Mouse (Mus musculus): ENCODE results near the gene Trim28. TPM values are rescaled to one million over a fixed set of nuclear protein-coding genes. Genes with fewer than 3 reads are reported as not detected.
"Not testable (repeated sequence)": the region's sequence is repeated elsewhere in the genome, so short reads cannot be mapped to it uniquely, and the experiment has no call there.

The Trim28 gene
- polyA plus RNA-seq, 2 experiments: 93.4 to 138 TPM

DNA sequence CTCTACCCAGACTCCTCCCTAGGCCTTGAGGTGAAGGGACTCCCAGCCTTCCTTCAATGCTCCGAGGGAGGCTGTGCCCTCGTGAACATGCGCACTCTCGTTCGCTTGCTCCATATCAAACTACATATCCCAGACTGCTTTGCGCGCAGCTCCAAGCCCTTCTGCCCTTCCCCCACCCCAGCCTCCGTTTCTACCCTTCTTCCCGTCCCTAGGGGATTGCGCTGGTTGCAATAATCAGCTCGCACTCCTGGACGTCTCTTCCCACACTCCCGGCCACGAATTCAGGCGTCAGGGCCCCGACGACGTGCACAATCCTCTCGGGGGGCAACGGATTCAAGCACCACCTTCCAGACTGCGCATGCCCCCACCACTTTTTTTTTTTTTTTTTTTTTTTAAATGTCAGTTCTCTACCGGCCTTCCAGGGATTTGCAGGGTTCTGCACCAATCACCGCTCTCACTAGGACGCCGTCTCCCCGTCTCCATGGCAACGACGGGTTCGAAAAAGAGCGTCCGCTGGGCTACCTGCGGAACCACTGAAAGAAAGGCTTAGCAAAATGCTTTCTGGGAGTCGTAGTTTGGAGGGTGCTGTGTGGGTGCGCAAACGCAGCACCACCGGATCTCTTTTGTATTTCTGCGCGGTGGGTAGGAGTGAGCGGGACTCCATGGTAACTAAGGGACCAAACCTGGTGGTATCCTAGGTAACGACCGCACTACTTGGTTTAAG lies 55.5 kb downstream of the Trim28 start, which contains the start of gene Mzf1:
Gene Mzf1 (minus strand): TSS at position 478 of the 724 bp plus-strand sequence.
- WGBS (ENCODE audit: insufficient replicate concordance): under 1% methylated on average over 41 of the region's 41 CpGs
- TF ChIP-seq CTCF (IDR thresholded peaks at IDR 0.05; ENCODE audit: low read depth) (no peak), EP300 (IDR thresholded peaks at IDR 0.05; ENCODE audit: low read depth) (no peak)
- Histone ChIP-seq H3K9me3 (ENCODE audit: control insufficient read depth, low read length) (no peaks in the 10 kb centered on the region), H3K4me3 (ENCODE audit: insufficient read depth in 1 of 2, low read depth in 2 of 2, low read length in 2 of 2) (peak within 1 kb of the TSS; percentile 72 to 93), H3K4me1 (replicated peaks; ENCODE audit: control insufficient read depth in 2 of 2, insufficient read depth in 2 of 2, low read length in 1 of 2) (peaks cover 2 to 10% of the 10 kb centered on the region in 2 experiments; a peak in 3 of 4 replicates), H3K27me3 (ENCODE audit: control insufficient read depth, insufficient read depth, low read length) (no peaks in the 10 kb centered on the region), H3K36me3 (replicated peaks; ENCODE audit: control insufficient read depth, insufficient read depth, low read depth) (no peaks in the 10 kb centered on the region), H3K27ac (peak within 1 kb of the TSS; percentile 51), H3K9ac (replicated peaks) (peak within 1 kb of the TSS; percentile 74), H3K4me2 (ENCODE audit: low read depth) (peak within 1 kb of the TSS; percentile 74)
- ATAC-seq (ENCODE audit: insufficient read depth) (peak; percentile 88), DNase-seq (ENCODE audit: low read depth in 3 of 3, low spot score in 3 of 3) (peak; percentile 71 to 76 (median 75))

DNA sequence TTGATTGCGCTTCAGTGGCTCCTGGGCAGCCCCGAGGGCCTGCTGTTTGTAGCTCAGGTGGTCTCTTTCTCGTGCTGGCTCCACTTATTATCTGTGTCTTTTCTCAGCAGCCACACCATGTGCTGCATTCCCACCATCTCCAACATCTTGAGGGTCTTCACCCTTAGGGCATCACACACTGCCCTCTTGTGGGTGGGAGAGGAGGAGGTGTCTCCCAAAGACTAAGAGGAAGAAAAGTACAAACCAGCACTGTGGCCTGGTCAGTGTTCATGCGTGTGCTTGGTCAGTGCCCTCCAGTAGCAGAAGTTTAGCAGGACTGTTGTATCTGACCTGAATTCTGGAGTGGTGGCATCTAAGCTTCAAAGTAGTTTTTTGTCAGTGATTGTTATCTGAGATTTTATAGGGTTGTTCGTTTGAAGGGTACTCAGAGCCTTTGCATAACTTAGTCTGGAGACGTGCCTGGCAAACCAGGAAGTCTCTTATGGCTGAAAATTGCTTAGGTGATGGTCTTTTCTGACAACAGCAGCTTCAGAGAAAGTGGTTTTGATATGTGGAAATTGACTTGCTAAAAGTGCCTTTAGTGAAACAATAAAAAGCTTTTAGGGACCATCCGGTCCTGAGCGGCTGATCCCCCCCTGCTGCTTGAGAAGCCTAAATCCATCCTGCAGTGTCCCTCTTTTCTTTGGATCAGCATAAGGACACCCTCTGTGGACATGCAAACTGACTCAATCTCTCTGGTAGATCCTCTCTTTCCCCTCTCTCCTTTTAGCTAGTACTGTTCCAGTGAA lies 58.2 kb downstream of the Trim28 start:
- H3K27me3 ChIP-seq (ENCODE audit: control insufficient read depth, insufficient read depth, low read length): no peaks in the 10 kb centered on the region
- peaks cover 2 to 10% of the 10 kb centered on the region in 2 experiments; a peak in 3 of 4 replicates for H3K4me1 ChIP-seq (replicated peaks; ENCODE audit: control insufficient read depth in 2 of 2, insufficient read depth in 2 of 2, low read length in 1 of 2)
- TF ChIP-seq CTCF (IDR thresholded peaks at IDR 0.05; ENCODE audit: low read depth) (peak; percentile 43), EP300 (IDR thresholded peaks at IDR 0.05; ENCODE audit: low read depth) (no peak)
- no peak overlapping the region for H3K27ac ChIP-seq
- H3K4me3 ChIP-seq (ENCODE audit: insufficient read depth in 1 of 2, low read depth in 2 of 2, low read length in 2 of 2): no peak overlapping the region
- ATAC-seq (ENCODE audit: insufficient read depth) (no peak), DNase-seq (ENCODE audit: low read depth in 3 of 3, low spot score in 3 of 3) (no peak)
- 52% methylated on average over 8 of the region's 8 CpGs for WGBS (ENCODE audit: insufficient replicate concordance)
- H3K9me3 ChIP-seq (ENCODE audit: control insufficient read depth, low read length): no peaks in the 10 kb centered on the region
- H3K4me2 ChIP-seq (ENCODE audit: low read depth): no peak overlapping the region
- H3K9ac ChIP-seq (replicated peaks): no peak overlapping the region
- no peaks in the 10 kb centered on the region for H3K36me3 ChIP-seq (replicated peaks; ENCODE audit: control insufficient read depth, insufficient read depth, low read depth)

- H3K27ac ChIP-seq: no peak overlapping the region
- H3K4me2 ChIP-seq (ENCODE audit: low read depth): no peak overlapping the region
- no peaks in the 10 kb centered on the region for H3K9me3 ChIP-seq (ENCODE audit: control insufficient read depth, low read length)
- peaks cover 0 to 4% of the 10 kb centered on the region in 2 experiments; a peak in 2 of 4 replicates for H3K4me1 ChIP-seq (replicated peaks; ENCODE audit: control insufficient read depth in 2 of 2, insufficient read depth in 2 of 2, low read length in 1 of 2)
- H3K9ac ChIP-seq (replicated peaks): no peak overlapping the region
- DNase-seq (ENCODE audit: low read depth in 3 of 3, low spot score in 3 of 3) (no peak), ATAC-seq (ENCODE audit: insufficient read depth) (no peak)
- no peak overlapping the region for H3K4me3 ChIP-seq (ENCODE audit: insufficient read depth in 1 of 2, low read depth in 2 of 2, low read length in 2 of 2)
- WGBS (ENCODE audit: insufficient replicate concordance): 77% methylated on average over 9 of the region's 9 CpGs
- no peaks in the 10 kb centered on the region for H3K27me3 ChIP-seq (ENCODE audit: control insufficient read depth, insufficient read depth, low read length)
- TF ChIP-seq EP300 (IDR thresholded peaks at IDR 0.05; ENCODE audit: low read depth) (no peak), CTCF (IDR thresholded peaks at IDR 0.05; ENCODE audit: low read depth) (no peak)
- no peaks in the 10 kb centered on the region for H3K36me3 ChIP-seq (replicated peaks; ENCODE audit: control insufficient read depth, insufficient read depth, low read depth)
These were observed 60.6 kb downstream of the Trim28 start for GRCm38 (mm10) chr7:13059536-13059935.

GRCm38 (mm10) chr7:13063399-13063798 lies 64.5 kb downstream of the Trim28 start:
- H3K4me1 ChIP-seq (replicated peaks; ENCODE audit: control insufficient read depth in 2 of 2, insufficient read depth in 2 of 2, low read length in 1 of 2); H3K36me3 ChIP-seq (replicated peaks; ENCODE audit: control insufficient read depth, insufficient read depth, low read depth); ATAC-seq (ENCODE audit: insufficient read depth); H3K9ac ChIP-seq (replicated peaks); H3K4me2 ChIP-seq (ENCODE audit: low read depth); H3K4me3 ChIP-seq (ENCODE audit: insufficient read depth in 1 of 2, low read depth in 2 of 2, low read length in 2 of 2); H3K27me3 ChIP-seq (ENCODE audit: control insufficient read depth, insufficient read depth, low read length); H3K9me3 ChIP-seq (ENCODE audit: control insufficient read depth, low read length); H3K27ac ChIP-seq; DNase-seq (ENCODE audit: low read depth in 3 of 3, low spot score in 3 of 3): not testable (repeated sequence)
- WGBS (ENCODE audit: insufficient replicate concordance): 36% methylated on average over 2 of the region's 2 CpGs
- peak; percentile 65 for TF ChIP-seq CTCF (IDR thresholded peaks at IDR 0.05; ENCODE audit: low read depth)

GRCm38 (mm10) chr7:13072293-13072692 lies 73.4 kb downstream of the Trim28 start:
- no peak overlapping the region for H3K4me3 ChIP-seq (ENCODE audit: insufficient read depth in 1 of 2, low read depth in 2 of 2, low read length in 2 of 2)
- no peak overlapping the region for H3K27ac ChIP-seq
- no peak overlapping the region for H3K4me2 ChIP-seq (ENCODE audit: low read depth)
- H3K27me3 ChIP-seq (ENCODE audit: control insufficient read depth, insufficient read depth, low read length): no peaks in the 10 kb centered on the region
- no peaks in the 10 kb centered on the region for H3K36me3 ChIP-seq (replicated peaks; ENCODE audit: control insufficient read depth, insufficient read depth, low read depth)
- 49% methylated on average over 5 of the region's 5 CpGs for WGBS (ENCODE audit: insufficient replicate concordance)
- TF ChIP-seq CTCF (IDR thresholded peaks at IDR 0.05; ENCODE audit: low read depth): no peak
- TF ChIP-seq EP300 (IDR thresholded peaks at IDR 0.05; ENCODE audit: low read depth): no peak
- H3K9me3 ChIP-seq (ENCODE audit: control insufficient read depth, low read length): no peaks in the 10 kb centered on the region
- no peak overlapping the region for H3K9ac ChIP-seq (replicated peaks)
- no peaks in the 10 kb centered on the region for H3K4me1 ChIP-seq (replicated peaks; ENCODE audit: control insufficient read depth in 2 of 2, insufficient read depth in 2 of 2, low read length in 1 of 2)
- DNase-seq (ENCODE audit: low read depth in 3 of 3, low spot score in 3 of 3) (no peak), ATAC-seq (ENCODE audit: insufficient read depth) (no peak)

Other genes with a start within 250 kb of the Trim28 start
- gene Zscan18, start 195.5 kb upstream of the Trim28 start, polyA plus RNA-seq (2012; rRNA removed): 0.34 and 0.39 TPM in 2 replicates
- gene Zscan18, start 195.5 kb upstream of the Trim28 start, polyA plus RNA-seq (2014; fragmentation: Nextera tagmentation; extraction: Ambion mirVana): 0.16 and 0.37 TPM in 2 replicates
- gene Zfp329, start 180.3 kb upstream of the Trim28 start, polyA plus RNA-seq (2012; rRNA removed): 1.7 and 2.6 TPM in 2 replicates
- 1.4 and 1.5 TPM in 2 replicates for gene Zfp329, start 180.3 kb upstream of the Trim28 start, polyA plus RNA-seq (2014; fragmentation: Nextera tagmentation; extraction: Ambion mirVana)
- gene Zfp110, start 164.4 kb upstream of the Trim28 start, polyA plus RNA-seq (2012; rRNA removed): 2.7 and 4.4 TPM in 2 replicates
- 8.5 and 12.0 TPM in 2 replicates for gene Zfp110, start 164.4 kb upstream of the Trim28 start, polyA plus RNA-seq (2014; fragmentation: Nextera tagmentation; extraction: Ambion mirVana)
- 0.49 and 0.54 TPM in 2 replicates for gene Zfp128, start 117.9 kb upstream of the Trim28 start, polyA plus RNA-seq (2012; rRNA removed)
- 0.39 and 1.0 TPM in 2 replicates for gene Zfp128, start 117.9 kb upstream of the Trim28 start, polyA plus RNA-seq (2014; fragmentation: Nextera tagmentation; extraction: Ambion mirVana)
- 3.8 and 3.9 TPM in 2 replicates for gene Zscan22, start 101.3 kb upstream of the Trim28 start, polyA plus RNA-seq (2012; rRNA removed)
- 3.9 and 5.1 TPM in 2 replicates for gene Zscan22, start 101.3 kb upstream of the Trim28 start, polyA plus RNA-seq (2014; fragmentation: Nextera tagmentation; extraction: Ambion mirVana)
- 1,715 and 1,748 TPM in 2 replicates for gene Rps5, start 76.8 kb upstream of the Trim28 start, polyA plus RNA-seq (2012; rRNA removed)
- gene Rps5, start 76.8 kb upstream of the Trim28 start, polyA plus RNA-seq (2014; fragmentation: Nextera tagmentation; extraction: Ambion mirVana): 863 and 876 TPM in 2 replicates
- gene Rnf225, start 71.7 kb upstream of the Trim28 start, polyA plus RNA-seq (2012; rRNA removed): 0.55 TPM in 2 replicates
- gene Rnf225, start 71.7 kb upstream of the Trim28 start, polyA plus RNA-seq (2014; fragmentation: Nextera tagmentation; extraction: Ambion mirVana): 0.09 and 0.15 TPM in 2 replicates
- gene Zfp324, start 33.3 kb upstream of the Trim28 start, polyA plus RNA-seq (2012; rRNA removed): 1.7 and 1.8 TPM in 2 replicates
- 2.0 and 2.4 TPM in 2 replicates for gene Zfp324, start 33.3 kb upstream of the Trim28 start, polyA plus RNA-seq (2014; fragmentation: Nextera tagmentation; extraction: Ambion mirVana)
- 2.1 and 2.4 TPM in 2 replicates for gene Zfp446, start 21.3 kb upstream of the Trim28 start, polyA plus RNA-seq (2012; rRNA removed)
- gene Zfp446, start 21.3 kb upstream of the Trim28 start, polyA plus RNA-seq (2014; fragmentation: Nextera tagmentation; extraction: Ambion mirVana): 0.93 and 1.1 TPM in 2 replicates
- gene Slc27a5, start 922 bp upstream of the Trim28 start, polyA plus RNA-seq (2012; rRNA removed): 4.9 and 7.7 TPM in 2 replicates
- 10.1 and 10.7 TPM in 2 replicates for gene Slc27a5, start 922 bp upstream of the Trim28 start, polyA plus RNA-seq (2014; fragmentation: Nextera tagmentation; extraction: Ambion mirVana)
- 9.8 and 10.9 TPM in 2 replicates for gene Zbtb45, start 10.9 kb downstream of the Trim28 start, polyA plus RNA-seq (2012; rRNA removed)
- 10.5 and 13.4 TPM in 2 replicates for gene Zbtb45, start 10.9 kb downstream of the Trim28 start, polyA plus RNA-seq (2014; fragmentation: Nextera tagmentation; extraction: Ambion mirVana)
- gene Chmp2a, start 35.7 kb downstream of the Trim28 start, polyA plus RNA-seq (2012; rRNA removed): 42.5 and 92.3 TPM in 2 replicates
- 133 and 136 TPM in 2 replicates for gene Chmp2a, start 35.7 kb downstream of the Trim28 start, polyA plus RNA-seq (2014; fragmentation: Nextera tagmentation; extraction: Ambion mirVana)
- gene Ube2m, start 39.2 kb downstream of the Trim28 start, polyA plus RNA-seq (2012; rRNA removed): 89.9 and 100 TPM in 2 replicates
- 80.7 and 92.2 TPM in 2 replicates for gene Ube2m, start 39.2 kb downstream of the Trim28 start, polyA plus RNA-seq (2014; fragmentation: Nextera tagmentation; extraction: Ambion mirVana)
- 0.54 and 0.80 TPM in 2 replicates for gene Mzf1, start 55.6 kb downstream of the Trim28 start, polyA plus RNA-seq (2012; rRNA removed)
- 0.14 and 0.27 TPM in 2 replicates for gene Mzf1, start 55.6 kb downstream of the Trim28 start, polyA plus RNA-seq (2014; fragmentation: Nextera tagmentation; extraction: Ambion mirVana)
- gene Vmn1r85, start 96.1 kb downstream of the Trim28 start, polyA plus RNA-seq (2012; rRNA removed): not detected in 2 replicates
- gene Vmn1r85, start 96.1 kb downstream of the Trim28 start, polyA plus RNA-seq (2014; fragmentation: Nextera tagmentation; extraction: Ambion mirVana): not detected in 2 replicates
- not detected in 2 replicates for gene Vmn1r86, start 120.8 kb downstream of the Trim28 start, polyA plus RNA-seq (2012; rRNA removed)
- gene Vmn1r86, start 120.8 kb downstream of the Trim28 start, polyA plus RNA-seq (2014; fragmentation: Nextera tagmentation; extraction: Ambion mirVana): not detected in 2 replicates
- not detected in 2 replicates for gene Vmn1r87, start 141.0 kb downstream of the Trim28 start, polyA plus RNA-seq (2012; rRNA removed)
- gene Vmn1r87, start 141.0 kb downstream of the Trim28 start, polyA plus RNA-seq (2014; fragmentation: Nextera tagmentation; extraction: Ambion mirVana): not detected in 2 replicates
- not detected in 2 replicates for gene Vmn1r88, start 160.5 kb downstream of the Trim28 start, polyA plus RNA-seq (2012; rRNA removed)
- 0.03 TPM in 1 of 2 replicates, not detected in the other for gene Vmn1r88, start 160.5 kb downstream of the Trim28 start, polyA plus RNA-seq (2014; fragmentation: Nextera tagmentation; extraction: Ambion mirVana)
- gene Vmn1r89, start 213.9 kb downstream of the Trim28 start, polyA plus RNA-seq (2012; rRNA removed): not detected in 2 replicates
- not detected in 2 replicates for gene Vmn1r89, start 213.9 kb downstream of the Trim28 start, polyA plus RNA-seq (2014; fragmentation: Nextera tagmentation; extraction: Ambion mirVana)

Data from liver, embryonic 14.5 days (tissue).